Mouse (Mus musculus) intestine, embryonic 16.5 days (tissue): ENCODE measurements at regions not wholly inside any gene's neighbourhood (a gene's known extent, or its start where the extent isn't known, plus 50 kb on each side); places are given as distances from the start of the nearest gene placed in this dataset.

Experiments
- ATAC-seq: fragments of 200-750 bp; cut with Nextera tagmentation; 2 replicates; pipeline ENCODE4 v1.8.0; 2017; ENCODE audit warnings: moderate TSS enrichment, moderate library complexity
- H3K27ac ChIP-seq: fragments of 300-500 bp; sonication (generic); 2 replicates; pipeline ENCODE4 v1.5.1; 2014; ENCODE audit warnings: mild to moderate bottlenecking, low read length
- H3K27me3 ChIP-seq: fragments of 300-500 bp; sonication (generic); replicated peaks from 2 replicates; pipeline ENCODE4 v1.6.1; 2014; ENCODE audit warnings: low read length, control low read depth, mixed read lengths; ENCODE audit not compliant: control insufficient read depth, insufficient read depth
- H3K36me3 ChIP-seq: fragments of 300-500 bp; sonication (generic); 2 replicates; pipeline ENCODE4 v1.6.1; 2014; ENCODE audit warnings: low read length, control low read depth; ENCODE audit not compliant: control insufficient read depth, insufficient read depth
- H3K4me1 ChIP-seq: fragments of 300-500 bp; sonication (generic); 2 replicates; pipeline ENCODE4 v1.6.1; 2014; ENCODE audit warnings: low read length, control low read depth, mixed read lengths; ENCODE audit not compliant: control insufficient read depth, insufficient read depth
- H3K4me2 ChIP-seq: fragments of 300-500 bp; sonication (generic); 2 replicates; pipeline ENCODE4 v1.6.1; 2014; ENCODE audit warnings: low read depth, low read length, control low read depth
- H3K4me3 ChIP-seq: fragments of 300-500 bp; sonication (generic); 2 replicates; pipeline ENCODE4 v1.5.1; 2014; ENCODE audit warnings: mild to moderate bottlenecking, low read length
- H3K9ac ChIP-seq: fragments of 300-500 bp; sonication (generic); 2 replicates; pipeline ENCODE4 v1.6.1; 2014; ENCODE audit warnings: low read depth, low read length
- H3K9me3 ChIP-seq: fragments of 300-500 bp; sonication (generic); 2 replicates; pipeline ENCODE4 v1.6.1; 2016; ENCODE audit warnings: low read length, control low read depth; ENCODE audit not compliant: control insufficient read depth
- WGBS: fragments of 180-500 bp; shearing (Covaris S2); extraction: QIAGEN DNeasy Blood & Tissue Kit; methylation state at CpG from one replicate; pipeline ENCODE4 v1.1.7; 2014; 5-methylcytosine and 5-hydroxymethylcytosine counted together

DNA sequence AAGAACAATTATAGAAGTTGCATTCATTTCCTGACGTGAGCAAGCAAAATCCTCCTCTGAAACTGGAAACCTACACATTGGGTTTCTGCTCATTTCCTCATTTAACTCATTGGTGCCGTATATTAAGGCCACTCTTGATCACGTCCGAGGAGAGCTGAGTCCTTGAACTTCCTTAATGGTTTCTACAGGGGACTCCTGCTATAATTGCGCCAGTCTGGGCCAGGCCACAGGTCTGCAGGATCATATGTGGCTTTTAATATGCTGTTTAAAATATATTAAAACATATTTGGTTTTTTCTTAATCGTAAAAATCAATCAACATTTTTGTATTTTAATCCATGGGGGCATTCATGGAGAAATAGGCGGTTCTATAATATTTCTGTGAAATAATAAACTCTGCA, 122.6 kb upstream of the Cep162 start:
- H3K4me2 ChIP-seq: no peak overlapping the region
- no peaks in the 10 kb centered on the region for H3K9me3 ChIP-seq
- H3K36me3 ChIP-seq: no peaks in the 10 kb centered on the region
- no peak overlapping the region for H3K27ac ChIP-seq
- no peak overlapping the region for H3K9ac ChIP-seq
- H3K27me3 ChIP-seq: no peaks in the 10 kb centered on the region
- ATAC-seq: no peak
- H3K4me3 ChIP-seq: no peak overlapping the region
- 77% methylated on average over 7 of the region's 7 CpGs for WGBS
- no peaks in the 10 kb centered on the region for H3K4me1 ChIP-seq

GRCm38 (mm10) chr9:87376731-87377310, 121.5 kb upstream of the Cep162 start:
- Histone ChIP-seq H3K4me2 (no peak overlapping the region), H3K9ac (no peak overlapping the region), H3K27me3 (no peaks in the 10 kb centered on the region), H3K4me3 (no peak overlapping the region), H3K4me1 (no peaks in the 10 kb centered on the region), H3K27ac (no peak overlapping the region), H3K9me3 (no peaks in the 10 kb centered on the region), H3K36me3 (no peaks in the 10 kb centered on the region)
- ATAC-seq: no peak
- 60% methylated on average over 10 of the region's 10 CpGs for WGBS

GRCm38 (mm10) chr9:87372251-87372905, 117.0 kb upstream of the Cep162 start:
- WGBS: 74% methylated on average over 4 of the region's 4 CpGs
- Histone ChIP-seq H3K9me3 (no peaks in the 10 kb centered on the region), H3K27ac (no peak overlapping the region), H3K4me1 (no peaks in the 10 kb centered on the region), H3K36me3 (no peaks in the 10 kb centered on the region), H3K4me3 (no peak overlapping the region), H3K4me2 (no peak overlapping the region), H3K9ac (no peak overlapping the region), H3K27me3 (no peaks in the 10 kb centered on the region)
- ATAC-seq: no peak

DNA sequence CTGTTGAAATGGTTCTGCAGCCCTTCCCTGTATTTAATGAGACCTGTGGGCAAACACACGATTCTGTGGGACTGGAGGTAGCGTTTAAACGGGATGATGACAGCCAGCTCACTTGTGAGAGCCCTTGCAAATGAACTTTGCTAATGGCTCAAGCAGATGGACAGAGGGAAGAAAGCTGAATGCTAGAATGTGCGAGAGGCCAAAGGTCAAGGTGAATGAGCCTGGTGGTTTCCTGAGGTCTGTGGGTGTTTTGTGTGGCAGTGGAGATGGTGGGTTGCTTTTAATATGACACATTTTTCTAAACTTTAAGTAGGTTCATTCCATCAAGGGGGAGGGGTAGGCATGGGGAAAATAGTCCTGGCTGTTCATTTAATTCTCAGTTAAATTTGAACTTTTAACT, 113.7 kb upstream of the Cep162 start:
- Histone ChIP-seq H3K27ac (no peak overlapping the region), H3K27me3 (no peaks in the 10 kb centered on the region), H3K4me3 (no peak overlapping the region), H3K36me3 (no peaks in the 10 kb centered on the region), H3K4me2 (no peak overlapping the region), H3K9me3 (no peaks in the 10 kb centered on the region), H3K4me1 (no peaks in the 10 kb centered on the region), H3K9ac (no peak overlapping the region)
- WGBS: 55% methylated on average over 4 of the region's 4 CpGs
- ATAC-seq: no peak

- Histone ChIP-seq H3K4me3 (no peak overlapping the region), H3K4me1 (no peaks in the 10 kb centered on the region), H3K36me3 (no peaks in the 10 kb centered on the region), H3K9me3 (no peaks in the 10 kb centered on the region), H3K27ac (no peak overlapping the region), H3K9ac (no peak overlapping the region), H3K4me2 (no peak overlapping the region), H3K27me3 (no peaks in the 10 kb centered on the region)
- ATAC-seq: no peak
- WGBS: 37% methylated on average over 1 of the region's 1 CpGs
Observed at GRCm38 (mm10) chr9:87347008-87347407, 91.7 kb upstream of the Cep162 start.

GRCm38 (mm10) chr9:87346278-87346882, 91.0 kb upstream of the Cep162 start:
- 75% methylated on average over 3 of the region's 3 CpGs for WGBS
- ATAC-seq: no peak
- H3K9me3 ChIP-seq: no peaks in the 10 kb centered on the region
- no peaks in the 10 kb centered on the region for H3K27me3 ChIP-seq
- no peaks in the 10 kb centered on the region for H3K4me1 ChIP-seq
- no peaks in the 10 kb centered on the region for H3K36me3 ChIP-seq
- no peak overlapping the region for H3K27ac ChIP-seq
- no peak overlapping the region for H3K9ac ChIP-seq
- H3K4me2 ChIP-seq: no peak overlapping the region
- no peak overlapping the region for H3K4me3 ChIP-seq

DNA sequence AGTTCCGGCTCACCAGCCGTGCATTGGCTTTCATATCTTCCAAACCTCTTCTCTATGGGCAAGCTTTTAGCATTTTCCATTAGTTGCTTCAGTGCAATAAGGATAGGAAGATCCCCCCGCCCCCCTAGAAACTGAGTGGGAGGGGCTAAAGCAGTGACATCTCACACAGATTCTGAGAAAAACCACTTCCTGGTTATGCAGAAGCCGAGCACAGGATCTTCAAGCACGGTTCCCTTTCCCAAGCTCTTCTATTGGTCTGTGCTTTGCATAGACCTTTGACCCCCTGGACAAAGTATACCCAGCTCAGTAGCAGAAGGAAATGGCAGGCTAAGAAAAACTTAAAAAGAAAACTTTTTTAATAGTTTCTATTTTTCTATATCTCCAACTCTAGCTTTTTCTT, 86.1 kb upstream of the Cep162 start:
- H3K9me3 ChIP-seq: no peaks in the 10 kb centered on the region
- no peak overlapping the region for H3K4me2 ChIP-seq
- H3K9ac ChIP-seq: no peak overlapping the region
- no peak overlapping the region for H3K4me3 ChIP-seq
- no peaks in the 10 kb centered on the region for H3K4me1 ChIP-seq
- no peaks in the 10 kb centered on the region for H3K27me3 ChIP-seq
- no peak overlapping the region for H3K27ac ChIP-seq
- H3K36me3 ChIP-seq: no peaks in the 10 kb centered on the region
- ATAC-seq: no peak
- 70% methylated on average over 5 of the region's 5 CpGs for WGBS

DNA sequence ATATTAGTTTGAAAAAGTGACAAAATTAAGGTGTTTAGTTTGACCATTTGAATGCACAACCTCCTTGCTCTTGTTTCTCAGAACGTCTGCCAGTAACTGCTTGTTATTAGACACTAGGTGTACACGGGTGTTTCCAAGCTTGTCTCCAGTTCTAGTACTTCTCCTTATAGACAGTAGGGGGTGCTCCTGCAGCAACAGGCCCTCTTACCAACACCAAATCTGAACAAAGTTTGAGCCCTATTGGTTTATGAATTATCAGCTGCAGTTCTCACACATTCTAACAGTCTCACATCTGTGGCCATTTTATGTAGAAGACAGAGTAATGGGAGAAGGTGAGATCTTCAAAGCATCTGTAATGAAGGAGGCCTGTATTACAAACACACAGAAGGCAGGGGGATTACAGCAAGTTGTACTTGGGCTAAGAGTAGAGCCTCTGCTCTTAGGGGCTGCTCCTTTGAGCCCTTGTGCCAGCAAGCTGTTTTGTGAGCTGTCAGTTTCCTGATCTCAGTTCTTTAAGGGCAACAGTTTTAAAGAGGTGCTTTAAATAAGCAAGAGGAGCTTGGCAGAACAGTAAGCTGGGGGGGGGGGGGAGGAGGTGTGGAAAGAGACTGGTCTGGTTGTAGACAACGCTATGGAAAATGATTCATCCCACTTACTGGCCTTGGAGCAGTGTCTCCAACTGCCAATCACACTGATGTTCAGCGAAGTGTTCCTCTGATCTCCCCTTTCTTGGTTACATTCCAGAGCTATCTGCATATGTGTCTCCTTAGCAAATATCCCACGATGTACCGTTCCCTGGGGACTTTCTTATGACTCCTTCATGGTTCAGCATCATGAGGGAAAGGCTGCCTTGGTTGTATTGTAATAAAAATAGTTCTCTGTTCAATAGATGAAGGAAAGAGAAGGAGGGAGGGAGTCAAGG, 71.3 kb upstream of the Cep162 start:
- 56% methylated on average over 6 of the region's 6 CpGs for WGBS
- no peak overlapping the region for H3K27ac ChIP-seq
- no peak overlapping the region for H3K9ac ChIP-seq
- H3K4me1 ChIP-seq: no peaks in the 10 kb centered on the region
- H3K27me3 ChIP-seq: no peaks in the 10 kb centered on the region
- no peak overlapping the region for H3K4me2 ChIP-seq
- H3K4me3 ChIP-seq: no peak overlapping the region
- no peak for ATAC-seq
- H3K36me3 ChIP-seq: no peaks in the 10 kb centered on the region
- no peaks in the 10 kb centered on the region for H3K9me3 ChIP-seq

- ATAC-seq: no peak
- H3K36me3 ChIP-seq: no peaks in the 10 kb centered on the region
- H3K27ac ChIP-seq: no peak overlapping the region
- H3K4me1 ChIP-seq: no peaks in the 10 kb centered on the region
- no peaks in the 10 kb centered on the region for H3K9me3 ChIP-seq
- H3K9ac ChIP-seq: no peak overlapping the region
- no peaks in the 10 kb centered on the region for H3K27me3 ChIP-seq
- H3K4me2 ChIP-seq: no peak overlapping the region
- 54% methylated on average over 2 of the region's 2 CpGs for WGBS
- H3K4me3 ChIP-seq: no peak overlapping the region
Observed at GRCm38 (mm10) chr9:87323690-87324089, 68.4 kb upstream of the Cep162 start.
